Mouse (Mus musculus): ENCODE measurements around the gene Amdhd2.

The Amdhd2 gene

DNA sequence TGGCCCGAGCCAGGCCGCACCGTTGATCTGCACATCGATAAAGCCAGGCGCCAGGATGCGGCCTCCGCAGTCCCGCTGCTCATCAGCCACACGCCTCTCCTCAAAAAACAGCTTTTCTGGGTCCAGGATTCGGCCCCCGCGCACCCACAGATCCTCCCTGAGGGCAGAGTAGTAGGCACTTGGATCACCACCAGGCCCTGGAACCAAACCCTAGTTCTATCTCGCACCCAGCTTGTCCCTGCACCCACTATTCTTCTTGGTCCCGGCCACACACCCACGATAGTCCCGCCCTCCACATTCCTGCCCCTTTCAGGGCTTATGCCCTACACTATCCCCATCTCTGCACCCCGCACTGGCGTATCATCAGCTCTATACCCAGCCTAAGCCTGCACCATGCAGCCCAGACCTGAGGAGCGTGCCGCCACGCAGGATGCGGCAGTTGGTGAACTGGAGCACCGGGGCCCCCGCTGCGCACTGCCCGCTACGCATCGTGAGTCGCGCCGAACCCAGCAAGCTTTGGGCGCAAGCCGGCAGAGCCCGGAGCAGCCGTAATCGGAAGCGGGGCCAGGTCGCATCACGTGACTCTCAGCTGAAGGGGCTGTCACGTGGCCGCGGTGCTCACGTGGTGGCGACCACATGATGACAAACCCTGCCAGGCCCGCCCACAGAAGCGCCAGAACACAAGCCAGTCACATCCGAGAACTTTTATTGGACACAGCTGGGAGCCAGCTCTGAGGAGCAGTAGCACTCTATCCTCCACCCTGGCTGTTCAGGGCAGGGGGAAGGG is at the start of gene Amdhd2:
TSS of gene Amdhd2 (minus strand) at position 591 of the 787 bp plus-strand sequence.
- peak; percentile 96 for DNase-seq

DNA sequence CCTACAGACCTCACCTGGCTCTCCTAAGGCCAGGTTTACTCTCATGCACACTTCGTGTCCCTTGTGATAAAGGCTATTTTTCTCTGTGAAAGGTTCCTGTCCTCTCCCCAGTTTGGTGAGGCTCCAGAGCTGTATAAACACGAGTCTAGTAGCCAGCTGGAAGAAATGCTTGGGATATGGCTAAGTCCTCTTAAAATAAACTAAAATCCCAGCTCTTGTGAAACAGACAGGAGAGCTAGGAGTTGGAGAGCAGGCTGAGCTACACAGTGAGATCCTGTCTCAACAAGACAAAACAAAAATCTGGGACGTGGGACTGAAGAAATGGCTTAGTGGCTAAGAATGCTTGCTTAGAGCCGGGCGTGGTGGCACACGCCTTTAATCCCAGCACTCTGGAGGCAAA is 49.6 kb upstream of the Amdhd2 start:
- no peak for DNase-seq

- DNase-seq = no peak
These were observed 49.0 kb upstream of the Amdhd2 start for GRCm38 (mm10) chr17:24212441-24213018.

GRCm38 (mm10) chr17:24211631-24212440 is 48.3 kb upstream of the Amdhd2 start:
- DNase-seq = peak; percentile 62

GRCm38 (mm10) chr17:24210591-24210990 is 47.0 kb upstream of the Amdhd2 start:
- DNase-seq = no peak

DNA sequence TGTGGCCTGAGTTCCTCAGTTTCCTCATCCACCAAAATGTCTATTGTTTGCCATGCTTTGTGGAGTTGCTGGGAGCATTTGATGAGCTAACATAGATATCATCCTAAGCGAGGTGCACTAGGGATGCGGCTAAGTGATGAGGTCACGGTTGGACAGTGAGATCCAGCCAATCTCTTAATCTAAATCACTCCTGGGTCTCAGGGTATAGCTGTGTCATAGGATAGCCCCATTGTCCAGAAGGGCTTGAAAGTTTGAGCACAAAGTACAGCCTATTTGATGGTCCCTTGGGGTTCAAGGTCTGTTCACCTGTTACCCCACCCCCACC is 46.3 kb upstream of the Amdhd2 start:
- DNase-seq = no peak

- DNase-seq = peak; percentile 95
These were observed 45.7 kb upstream of the Amdhd2 start, which contains the start of gene Ntn3 for GRCm38 (mm10) chr17:24209043-24209915. TSS of gene Ntn3 (minus strand) at chr17:24209531.

DNA sequence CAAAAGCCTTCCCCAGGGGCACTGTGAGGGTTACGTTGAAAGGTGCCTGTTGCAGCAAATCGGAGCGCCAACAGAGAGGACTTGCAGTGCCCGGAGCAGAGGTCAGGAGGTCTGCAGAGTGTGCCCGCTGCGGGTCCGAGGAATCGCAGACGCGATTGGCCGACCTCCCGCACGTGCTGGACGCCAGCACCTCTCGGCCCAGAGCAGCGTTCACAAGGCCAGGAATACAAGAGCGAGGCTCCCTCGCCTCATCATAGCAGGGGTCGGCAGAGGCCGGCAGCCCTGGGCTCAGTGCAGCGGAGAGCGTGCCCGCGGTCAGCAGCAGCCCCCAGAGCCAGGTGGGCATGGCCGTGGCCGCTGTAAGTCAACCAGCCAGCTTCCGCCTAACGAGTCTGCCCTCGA is 45.1 kb upstream of the Amdhd2 start:
- DNase-seq = no peak

DNA sequence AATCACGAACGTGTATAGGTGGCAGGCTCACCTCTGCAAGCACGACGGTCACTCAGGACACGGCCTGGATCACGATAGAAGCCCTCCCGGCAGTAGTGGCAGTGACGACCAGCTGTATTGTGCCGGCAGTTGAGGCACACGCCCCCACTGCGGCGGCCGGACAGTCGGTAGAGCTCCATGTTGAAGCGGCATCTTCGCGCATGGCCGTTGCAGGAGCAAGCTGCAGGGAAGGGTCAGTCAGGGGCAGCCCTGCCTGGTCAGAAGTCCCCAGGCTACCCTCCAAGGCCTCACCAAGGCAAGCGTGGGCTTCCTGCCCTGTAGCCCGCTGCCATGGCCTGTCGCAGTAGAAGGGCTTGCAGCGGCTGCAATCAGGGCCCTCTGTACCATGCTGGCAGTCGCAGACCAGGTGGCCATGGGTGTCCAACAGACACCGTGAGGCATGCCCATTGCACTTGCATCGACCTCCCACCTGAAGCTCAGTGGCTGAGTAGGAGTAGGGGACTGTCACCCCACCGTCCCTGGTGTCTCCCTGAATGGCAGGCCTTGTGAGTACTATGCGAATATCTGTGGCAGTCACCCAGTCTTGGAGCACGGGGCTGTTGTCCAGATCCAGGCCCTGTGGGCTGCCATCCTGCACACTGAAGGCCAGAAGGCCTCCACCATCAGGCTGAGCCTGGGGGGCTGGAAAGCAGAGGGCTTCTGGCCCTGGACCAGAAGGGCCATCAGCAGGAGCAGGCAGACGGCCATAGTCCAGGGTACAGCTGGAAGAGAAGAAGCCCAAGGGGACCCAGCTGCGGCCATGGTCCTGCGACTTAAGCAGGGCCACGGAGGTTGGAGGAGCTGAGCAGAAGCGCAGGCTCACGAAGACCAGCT is 44.4 kb upstream of the Amdhd2 start:
- no peak for DNase-seq

GRCm38 (mm10) chr17:24206451-24207351 is 43.1 kb upstream of the Amdhd2 start:
- peak; percentile 92 for DNase-seq

DNA sequence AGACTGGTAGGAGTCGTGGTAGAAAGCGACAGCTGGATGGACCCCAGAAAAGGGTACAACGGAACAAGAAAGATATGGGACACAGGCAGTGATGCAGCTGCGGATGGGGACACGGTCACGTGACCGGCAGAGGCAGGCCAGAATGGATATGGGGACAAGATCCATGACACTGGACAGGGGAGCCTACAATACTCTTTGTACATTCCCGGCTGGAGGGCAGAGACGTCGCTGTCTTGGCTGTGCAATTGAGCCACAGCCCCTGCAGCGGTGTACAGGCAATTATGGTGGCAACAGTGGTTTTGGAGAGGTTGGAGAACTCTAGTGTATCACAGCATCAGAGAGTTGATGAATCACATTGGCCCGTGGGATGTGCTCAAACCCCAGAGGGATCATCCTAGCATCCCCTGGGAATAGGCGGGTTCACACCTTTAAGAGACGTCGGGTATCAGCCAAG is 42.4 kb upstream of the Amdhd2 start:
- peak; percentile 75 for DNase-seq

- DNase-seq = peak; percentile 97
These were observed 41.8 kb upstream of the Amdhd2 start, which contains the start of gene Tbc1d24 for GRCm38 (mm10) chr17:24205284-24205888. TSS of gene Tbc1d24 (minus strand) at chr17:24205562.

DNA sequence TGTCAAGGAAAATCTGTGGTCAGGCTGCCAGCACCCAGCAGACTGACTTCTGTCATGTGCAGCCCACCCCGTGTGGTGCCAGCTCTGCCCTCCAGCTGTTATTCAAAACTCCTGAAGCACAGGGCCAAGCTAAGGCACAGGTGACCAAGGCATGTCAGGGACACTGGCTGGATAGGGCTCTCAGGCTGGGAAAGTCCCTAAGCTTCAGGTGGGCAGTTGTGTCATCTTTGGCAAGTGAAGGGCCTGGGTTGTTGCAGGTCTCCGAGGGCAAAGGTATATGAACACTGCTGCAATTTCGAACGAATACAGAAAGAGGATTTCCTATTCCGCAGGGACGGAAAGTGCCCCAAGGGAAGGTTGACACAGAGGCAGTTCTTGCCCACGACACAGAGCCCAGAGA is 41.3 kb upstream of the Amdhd2 start:
- no peak for DNase-seq

DNA sequence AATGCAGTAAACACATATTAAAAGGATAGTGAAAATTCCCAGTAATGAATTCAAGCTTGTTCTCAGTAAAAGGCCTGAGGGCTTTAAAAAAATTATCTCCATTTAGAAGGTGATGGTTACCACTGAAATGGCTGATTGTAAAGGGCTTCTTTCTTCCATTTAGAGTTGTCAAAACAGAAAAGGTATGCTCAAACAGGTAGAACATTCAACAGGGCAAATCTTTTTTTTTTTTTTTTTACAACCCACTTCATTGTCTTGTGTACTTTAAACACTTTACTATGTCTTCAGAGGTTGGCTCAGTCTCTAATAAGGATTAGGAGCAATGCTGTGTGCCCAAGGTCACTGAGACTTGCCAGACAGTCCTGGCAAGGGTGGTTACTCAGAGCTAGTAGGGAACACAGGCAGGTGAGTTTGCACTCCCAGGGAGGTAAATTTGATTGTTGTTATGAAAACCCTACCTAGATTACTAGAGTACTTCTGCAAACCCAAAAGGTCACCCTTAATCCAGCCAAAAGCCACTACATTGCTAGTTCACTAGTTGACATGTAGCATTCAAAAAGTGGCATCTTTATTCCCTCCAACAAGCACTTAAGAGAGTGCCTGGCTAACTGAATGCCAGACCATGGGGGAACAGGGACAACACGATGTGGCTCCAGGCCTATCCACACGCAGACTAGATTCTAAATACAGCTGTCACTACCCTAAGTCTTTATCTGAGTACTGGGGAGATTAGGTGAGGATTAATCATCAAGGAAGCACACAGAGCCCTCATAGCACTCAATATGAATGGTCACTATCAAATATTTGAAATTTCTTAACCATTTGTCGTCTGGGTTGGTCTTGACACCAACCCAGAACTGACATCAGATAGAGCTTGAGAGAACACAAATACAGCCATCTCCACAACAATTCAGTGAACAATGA is 40.3 kb upstream of the Amdhd2 start:
- DNase-seq = no peak

DNA sequence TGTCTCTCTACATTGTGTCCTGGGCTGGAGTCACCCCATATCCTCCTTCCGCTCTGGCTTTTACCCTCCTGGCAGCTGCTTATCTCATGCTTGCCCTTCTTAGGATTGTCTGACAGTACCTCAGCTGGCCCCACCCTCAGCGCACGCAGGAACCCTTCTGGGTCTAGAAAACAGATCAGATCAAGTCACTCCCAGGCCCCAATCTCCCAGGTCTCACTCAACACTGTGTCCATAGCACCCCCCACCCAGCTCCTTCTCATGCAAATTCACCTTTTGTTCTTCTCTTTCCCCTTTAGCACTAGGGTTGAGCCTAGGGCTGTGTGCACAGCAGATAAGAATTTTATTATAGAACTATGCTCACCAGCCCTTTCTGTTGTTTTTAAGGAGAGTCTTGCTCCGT is 39.5 kb upstream of the Amdhd2 start:
- peak; percentile 91 for DNase-seq

DNA sequence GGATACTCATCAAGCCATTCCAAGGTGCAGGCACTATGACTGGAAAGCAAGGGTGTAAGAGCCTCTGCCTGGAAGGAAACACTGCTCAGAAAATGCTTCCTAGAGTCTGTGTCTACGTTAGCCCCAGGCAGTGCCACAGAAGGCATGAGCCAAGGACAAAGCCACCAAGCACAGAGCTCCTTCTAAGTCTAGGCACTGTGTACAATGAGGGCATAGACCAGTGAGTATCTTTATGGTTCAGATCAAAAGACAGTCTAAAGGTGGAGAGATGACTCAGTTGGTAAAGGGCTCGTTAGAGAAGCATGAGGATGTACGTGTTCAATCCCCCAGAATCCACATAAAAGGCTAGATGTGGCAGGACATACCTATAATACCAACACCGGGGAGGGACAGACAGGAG is 37.5 kb upstream of the Amdhd2 start:
- DNase-seq = no peak

DNA sequence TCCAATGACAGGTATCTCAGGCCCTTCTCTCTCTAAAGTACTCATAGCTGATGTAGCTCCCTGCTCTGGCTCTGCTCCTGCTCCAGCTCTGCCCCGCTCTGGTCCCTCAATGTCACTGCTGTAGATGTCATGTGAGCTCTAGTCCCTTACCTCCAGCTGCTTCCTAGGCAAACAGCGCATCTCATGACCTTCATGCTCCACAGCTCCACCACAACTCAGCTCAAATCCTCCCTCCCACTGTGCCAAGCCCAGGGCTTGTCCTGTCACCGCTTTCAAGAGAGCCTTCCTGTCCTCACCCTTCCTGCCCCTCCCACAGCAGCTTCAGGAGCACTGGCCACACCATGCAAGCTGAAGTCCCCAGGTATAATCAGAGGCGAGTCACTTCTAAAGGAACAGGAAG is 36.2 kb upstream of the Amdhd2 start:
- DNase-seq = peak; percentile 56

- peak; percentile 78 for DNase-seq
These were observed 35.7 kb upstream of the Amdhd2 start for GRCm38 (mm10) chr17:24199252-24199651.

Data from liver (tissue).